Mouse (Mus musculus) erythroblast, embryonic 14.5 days (primary cell): ENCODE data around the gene Adam1a.

ENCODE experiments used
- GATA1 ChIP-seq: IDR thresholded peaks from 2 replicates; pipeline ENCODE4 v1.6.1; 2012; ENCODE audit warnings: low read length, inconsistent platforms, mixed read lengths
- TAL1 ChIP-seq: IDR thresholded peaks from 3 replicates; pipeline ENCODE4 v1.6.1; 2012; ENCODE audit warnings: low read length, inconsistent platforms, mixed read lengths

- TF ChIP-seq GATA1, result no peak
- no peak for TF ChIP-seq TAL1
These were observed 44.6 kb upstream of the Adam1a start for GRCm38 (mm10) chr5:121589928-121590327.
